Mouse (Mus musculus): ENCODE results near the gene Ppig. TPM values are rescaled to one million over a fixed set of nuclear protein-coding genes. Genes with fewer than 3 reads are reported as not detected.
"Not testable (repeated sequence)": the region's sequence is repeated elsewhere in the genome, so short reads cannot be mapped to it uniquely, and the experiment has no call there.

Ppig gene
- 100 to 1,000 TPM; 199 to 210 (median 207) TPM for polyA plus RNA-seq (2017; shearing (Covaris generic))

DNA sequence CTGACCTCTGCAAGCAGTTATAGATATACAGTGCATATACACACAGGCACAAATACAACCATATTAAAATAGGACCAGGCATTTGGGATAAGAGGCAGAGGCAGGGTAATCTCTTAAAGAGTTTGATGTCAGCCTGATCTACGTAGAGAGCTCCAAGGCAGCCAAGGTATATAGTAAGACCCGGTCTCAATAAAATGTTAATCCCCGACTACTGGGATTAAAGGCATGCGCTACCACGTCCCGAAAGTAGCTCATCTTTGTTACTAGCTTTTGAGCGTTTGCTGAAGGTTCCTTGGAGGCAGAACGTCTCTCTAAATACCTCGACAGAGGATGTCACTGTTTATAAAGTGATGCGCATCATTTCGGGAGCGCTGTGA is at the start of gene Ppig:
Gene Ppig (plus strand): TSS at position 273 of the 377 bp plus-strand sequence.
- ATAC-seq, result no peak

DNA sequence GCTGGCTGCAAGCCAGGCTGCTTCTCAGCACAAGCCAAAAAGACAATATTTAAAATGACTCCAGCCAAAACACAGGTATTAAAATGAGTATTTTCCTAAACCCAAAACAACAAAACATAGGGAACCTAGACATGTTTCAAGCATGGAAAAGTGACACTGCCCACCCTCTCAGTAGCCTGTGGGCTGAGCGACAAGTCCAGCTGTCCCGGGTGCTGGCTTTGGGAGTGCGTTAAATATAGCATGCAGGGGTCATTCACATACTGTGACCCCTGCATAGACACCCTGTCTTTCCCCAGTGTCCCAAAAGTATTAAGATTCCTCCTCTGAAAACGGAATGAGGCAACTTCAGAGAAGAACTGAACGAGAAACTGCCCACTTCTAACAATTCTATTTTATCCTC is 48.6 kb upstream of the Ppig start:
- ATAC-seq, result no peak

DNA sequence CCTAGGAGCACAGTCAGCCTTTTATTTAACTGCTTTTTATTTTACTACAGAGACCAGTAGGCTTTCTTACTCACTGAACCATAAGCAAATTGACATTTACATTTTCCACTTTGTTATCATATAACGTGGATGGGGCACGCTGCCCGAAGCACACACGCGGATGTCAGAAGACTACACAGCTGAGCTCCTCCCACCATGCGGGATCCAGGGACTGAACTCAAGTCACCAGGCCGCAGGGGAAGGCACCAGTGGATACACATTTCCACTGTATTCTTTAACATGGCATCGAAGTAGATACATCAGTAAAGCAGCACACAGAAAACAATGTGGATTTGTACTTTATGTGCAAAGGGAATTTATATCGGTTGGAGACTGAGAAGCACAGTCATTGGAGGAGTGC is 47.1 kb upstream of the Ppig start:
- no peak for ATAC-seq

- ATAC-seq, result no peak
These were observed 45.6 kb upstream of the Ppig start for GRCm38 (mm10) chr2:69676713-69677112.

DNA sequence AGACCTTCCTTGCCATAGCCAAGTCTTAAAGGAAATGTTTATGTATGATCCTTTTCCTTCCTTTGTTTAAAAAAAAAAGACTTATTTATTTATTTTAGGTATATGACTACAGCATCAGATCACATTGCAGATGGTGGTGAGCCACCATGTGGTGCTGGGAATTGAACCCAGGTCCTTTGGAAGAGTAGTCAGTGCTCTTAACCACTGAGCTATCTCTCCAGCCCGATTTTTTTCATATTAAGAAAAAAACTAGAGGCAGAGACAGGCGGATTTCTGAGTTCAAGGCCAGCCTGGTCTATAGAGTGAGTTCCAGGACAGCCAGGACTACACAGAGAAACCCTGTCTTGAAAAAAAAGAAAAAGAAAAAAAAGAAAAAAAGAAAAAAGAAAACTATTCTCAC is 45.1 kb upstream of the Ppig start:
- ATAC-seq, result not testable (repeated sequence)

DNA sequence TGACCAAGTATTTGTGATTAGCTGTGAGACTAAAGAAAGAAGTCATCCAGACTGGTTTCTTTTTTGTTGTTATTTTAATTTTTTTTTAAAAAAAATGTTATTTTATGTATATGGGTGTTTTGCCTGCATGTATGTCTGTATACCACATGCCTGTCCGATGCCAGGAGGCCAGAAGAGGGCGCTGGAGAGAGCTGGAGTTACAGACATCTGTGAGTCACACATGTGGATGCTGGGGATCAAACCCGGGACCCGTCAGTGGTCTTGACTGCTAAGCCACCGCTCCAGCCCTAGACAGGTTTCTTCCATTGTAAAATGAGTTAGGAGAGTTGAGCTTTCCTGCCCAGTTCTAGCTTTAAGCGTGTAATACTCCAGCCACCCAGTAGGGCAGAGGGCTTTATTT is 42.4 kb upstream of the Ppig start:
- no peak for ATAC-seq

GRCm38 (mm10) chr2:69681931-69682330 is 40.4 kb upstream of the Ppig start:
- no peak for ATAC-seq

DNA sequence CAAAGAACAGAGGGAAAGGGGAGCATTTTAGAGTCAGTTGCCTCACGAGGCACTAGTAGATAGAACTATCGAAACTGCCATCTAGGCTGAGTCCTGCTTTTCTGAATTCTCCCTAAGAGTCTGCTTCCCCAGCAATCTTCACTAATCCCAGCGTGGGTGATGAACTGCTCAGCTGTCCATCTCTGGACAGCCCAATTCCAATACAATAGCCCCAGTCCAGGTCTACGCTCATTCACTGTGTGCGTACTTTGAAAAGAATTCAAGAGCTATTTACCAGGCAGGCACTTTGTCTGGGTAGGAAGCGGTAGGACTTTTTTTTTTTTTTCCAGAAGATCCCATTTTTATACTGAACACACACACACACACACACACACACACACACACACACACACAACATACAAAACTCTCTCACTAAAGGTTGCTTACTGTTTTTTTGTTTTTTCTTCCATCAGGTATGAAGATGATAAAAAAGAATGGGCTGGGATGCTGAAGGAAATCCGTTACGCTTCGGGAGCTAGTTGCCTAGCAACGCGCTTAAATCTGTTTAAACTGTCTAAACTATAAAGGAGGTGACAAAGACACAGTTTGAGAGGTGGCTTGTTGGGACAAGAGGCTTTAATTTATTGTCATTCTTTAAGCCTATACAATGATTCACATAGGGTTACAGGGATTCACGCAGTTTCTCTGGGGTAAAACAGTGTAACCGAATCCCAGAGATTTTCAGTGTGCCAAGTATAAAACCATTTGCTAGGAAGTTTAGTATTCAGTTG is 39.1 kb upstream of the Ppig start:
- no peak for ATAC-seq

GRCm38 (mm10) chr2:69684488-69684887 is 37.9 kb upstream of the Ppig start:
- no peak for ATAC-seq

- no peak for ATAC-seq
These were observed 32.1 kb upstream of the Ppig start for GRCm38 (mm10) chr2:69690214-69690613.

GRCm38 (mm10) chr2:69690843-69691242 is 31.5 kb upstream of the Ppig start:
- no peak for ATAC-seq

DNA sequence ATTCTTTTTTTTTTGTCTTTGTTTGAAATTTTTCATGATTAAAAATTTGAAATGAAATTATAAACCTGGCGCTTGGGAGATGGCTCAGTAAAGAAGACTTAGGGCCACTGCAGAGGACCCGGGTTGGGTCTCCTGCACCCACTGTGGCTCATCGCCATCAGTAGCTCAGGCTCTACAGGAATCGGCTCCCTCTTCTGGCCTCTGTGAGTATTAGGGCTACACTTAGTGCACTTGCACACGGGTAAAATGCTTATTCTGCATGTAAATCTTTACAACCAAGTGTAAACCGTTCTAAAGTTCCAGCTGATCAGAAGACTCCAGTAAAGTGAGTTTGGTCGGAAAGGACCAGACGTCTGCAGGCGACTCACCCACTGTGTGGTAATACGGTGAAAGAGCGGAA is 28.8 kb upstream of the Ppig start:
- no peak for ATAC-seq

DNA sequence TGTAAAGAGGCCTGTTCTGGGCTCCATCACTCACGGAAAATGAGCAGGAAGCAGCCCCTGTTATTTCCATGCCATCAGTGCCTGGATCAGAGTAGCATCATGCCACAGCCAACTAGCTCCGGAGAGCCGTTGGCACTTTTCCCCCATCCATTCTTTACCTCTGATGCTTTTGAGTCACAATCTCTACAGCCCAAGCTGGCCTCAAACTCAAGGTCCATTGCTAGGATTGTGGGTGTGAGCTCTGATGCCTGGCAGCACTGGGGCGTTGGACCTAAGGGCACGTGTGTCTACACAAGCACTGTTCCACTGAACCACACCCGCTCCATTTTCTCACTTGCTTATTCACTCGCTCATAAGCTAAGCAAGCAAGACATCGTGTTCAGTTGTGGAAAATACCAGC is 21.9 kb upstream of the Ppig start:
- no peak for ATAC-seq

DNA sequence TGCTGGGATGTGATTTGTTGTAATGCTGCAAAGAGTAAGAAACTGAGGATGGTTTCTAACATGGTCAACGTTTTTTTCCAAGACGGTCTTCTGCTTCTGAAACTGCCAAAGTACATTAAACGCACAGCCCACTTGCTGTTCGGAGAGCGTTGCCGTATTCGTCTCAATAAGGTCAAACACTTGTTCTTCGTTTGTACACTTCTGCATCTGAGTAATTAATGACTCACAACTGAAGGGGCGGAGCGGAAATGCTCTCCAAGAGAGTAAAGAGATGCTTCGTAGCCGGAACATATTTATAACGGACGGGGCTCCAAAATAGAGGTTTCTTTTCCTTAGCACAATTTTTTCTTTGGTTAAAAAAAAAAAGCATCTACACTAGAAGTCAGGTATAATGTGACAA is 10.2 kb upstream of the Ppig start:
- ATAC-seq, result peak; percentile 20

DNA sequence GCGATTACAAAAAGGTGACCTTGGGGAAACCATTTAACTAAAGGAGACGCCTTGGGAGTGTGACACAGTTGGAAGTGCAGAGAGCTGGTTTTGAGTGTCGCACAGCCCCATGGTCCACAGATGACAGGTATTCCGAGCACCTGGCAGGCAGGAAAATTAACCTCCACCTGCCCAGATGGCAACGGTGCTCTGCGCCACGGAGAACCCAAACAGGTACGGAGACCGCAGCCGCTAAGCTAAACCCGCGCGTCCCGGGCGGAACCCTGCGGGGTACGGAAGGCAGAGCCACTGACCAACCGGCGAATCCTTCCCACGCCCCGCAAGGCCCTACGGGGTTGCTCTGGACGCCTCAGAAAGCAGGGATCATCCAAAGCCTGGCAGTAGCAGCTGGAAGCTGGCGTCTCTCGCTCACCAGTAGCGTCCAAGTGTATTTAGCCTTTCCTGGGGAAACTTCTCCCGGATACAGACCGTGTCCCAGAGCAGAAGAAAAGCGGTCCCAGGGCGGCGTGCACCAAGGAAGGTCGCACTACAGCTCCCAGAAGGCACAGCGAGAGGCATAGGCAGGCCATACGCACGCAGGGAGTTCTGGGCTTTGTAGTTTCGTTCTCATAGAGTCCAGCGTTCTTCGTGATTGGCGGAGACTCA is 9.2 kb upstream of the Ppig start, which contains the start of gene Fastkd1:
Gene Fastkd1 (minus strand): TSS at position 536 of the 645 bp plus-strand sequence.
- ATAC-seq, result peak; percentile 100

- no peak for ATAC-seq
These were observed 8.7 kb upstream of the Ppig start for GRCm38 (mm10) chr2:69713626-69714014.

GRCm38 (mm10) chr2:69714126-69714525 is 8.2 kb upstream of the Ppig start:
- ATAC-seq, result no peak

GRCm38 (mm10) chr2:69716483-69716882 is 5.9 kb upstream of the Ppig start:
- no peak for ATAC-seq

DNA sequence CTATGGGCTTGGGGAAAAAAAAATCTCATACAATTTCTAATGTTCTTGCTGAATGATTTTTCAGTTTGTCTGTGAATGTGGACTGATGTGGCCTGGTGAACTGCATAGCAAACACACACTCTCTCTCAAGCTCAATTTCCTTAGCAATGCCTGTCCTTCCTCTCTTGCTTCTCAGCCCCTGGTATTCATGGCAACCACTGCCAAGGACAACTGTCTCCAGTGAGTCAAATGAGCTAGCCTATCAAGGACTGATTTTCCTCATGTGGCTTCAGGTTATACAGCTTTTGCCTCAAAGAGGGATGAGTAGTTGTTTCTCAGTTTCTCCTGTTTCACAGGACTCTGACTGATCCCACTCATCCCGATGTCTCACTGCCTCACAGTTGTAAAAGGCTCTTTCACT is 3.2 kb upstream of the Ppig start:
- no peak for ATAC-seq

DNA sequence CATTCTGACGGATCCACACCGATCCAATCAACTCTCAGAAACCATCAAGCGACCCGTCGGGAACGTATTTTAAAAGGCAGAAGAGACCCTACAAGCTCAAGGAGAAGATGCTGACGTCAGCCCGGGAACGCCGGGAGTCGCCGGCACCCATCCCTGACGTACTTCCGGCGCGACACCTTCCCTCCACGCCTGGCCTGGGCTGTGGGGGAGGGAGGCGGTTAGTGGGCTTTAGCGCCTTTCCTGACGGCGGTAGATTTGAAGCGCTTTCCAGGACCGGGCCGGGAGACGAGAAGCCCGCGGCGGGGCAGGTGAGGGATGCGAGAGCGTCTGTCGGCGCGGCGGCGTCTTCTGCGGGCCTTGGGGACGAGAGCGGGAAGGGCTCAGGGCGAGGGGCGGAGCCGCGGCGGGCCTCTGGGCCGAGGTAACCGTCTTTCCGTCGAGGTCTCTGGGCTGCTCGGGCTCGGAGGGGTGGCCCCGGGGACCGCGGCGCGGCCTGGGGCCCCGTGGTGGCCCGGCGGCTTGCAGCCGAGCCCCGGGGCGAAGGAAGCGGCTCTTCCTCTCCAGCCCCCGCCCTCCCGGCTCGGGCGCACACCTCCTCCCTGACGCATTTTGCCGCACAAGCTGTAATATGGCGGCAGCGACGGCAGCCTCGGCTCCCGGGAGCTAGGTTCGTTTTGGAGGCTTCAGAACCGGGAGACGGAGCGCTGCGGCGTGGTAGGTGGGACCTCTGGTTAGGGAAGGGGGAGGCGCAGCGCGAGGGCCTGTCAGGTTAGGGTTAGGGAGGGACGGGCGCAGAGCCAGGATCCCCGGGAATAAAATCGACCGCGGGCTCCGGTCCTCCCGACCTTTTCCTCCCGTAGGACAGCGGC is 539 bp downstream of the Ppig start:
- ATAC-seq, result peak; percentile 84

GRCm38 (mm10) chr2:69723519-69723825 is 1.1 kb downstream of the Ppig start:
- ATAC-seq, result peak; percentile 17

GRCm38 (mm10) chr2:69745091-69745490 is 22.7 kb downstream of the Ppig start:
- ATAC-seq, result no peak

DNA sequence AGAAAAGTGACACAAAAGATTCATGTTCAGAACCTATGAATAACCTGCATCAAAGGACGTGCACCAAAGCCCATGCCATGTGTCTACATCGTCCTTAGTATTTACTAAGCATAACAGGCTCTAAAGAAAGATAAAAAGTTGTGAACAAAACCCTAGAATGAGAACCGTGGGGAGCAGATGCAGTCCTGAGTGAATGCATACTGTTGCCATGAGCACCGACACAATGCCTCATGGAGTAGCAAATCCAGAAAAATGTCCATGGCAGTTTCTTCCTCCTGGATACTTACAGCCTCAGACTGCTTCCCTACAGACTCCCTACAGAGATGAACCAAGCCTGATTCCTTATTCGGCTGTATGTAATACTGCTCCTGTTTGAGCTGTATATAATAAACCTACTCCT is 38.6 kb downstream of the Ppig start:
- no peak for ATAC-seq

- no peak for ATAC-seq
These were observed 41.0 kb downstream of the Ppig start for GRCm38 (mm10) chr2:69763340-69763739.

Measured in inflammation-experienced regulatory T-cells, adult 6 months (primary cell).